Mouse (Mus musculus) adipocyte (in vitro differentiated cells): ENCODE data around the gene Pagr1b.
A peak's percentile ranks its signal among the peaks of the same experiment; 100 is the strongest.

Experiments
- DNase-seq: peaks from one replicate; pipeline ENCODE4 v3.0.0-alpha.2; 2016; ENCODE audit warnings: low spot score

The Pagr1b gene

DNA sequence TGATC, at the start of gene Pagr1b:
Gene Pagr1b, minus strand, starts transcription at position 4 of the 5 bp plus-strand sequence.
- no peak for DNase-seq

DNA sequence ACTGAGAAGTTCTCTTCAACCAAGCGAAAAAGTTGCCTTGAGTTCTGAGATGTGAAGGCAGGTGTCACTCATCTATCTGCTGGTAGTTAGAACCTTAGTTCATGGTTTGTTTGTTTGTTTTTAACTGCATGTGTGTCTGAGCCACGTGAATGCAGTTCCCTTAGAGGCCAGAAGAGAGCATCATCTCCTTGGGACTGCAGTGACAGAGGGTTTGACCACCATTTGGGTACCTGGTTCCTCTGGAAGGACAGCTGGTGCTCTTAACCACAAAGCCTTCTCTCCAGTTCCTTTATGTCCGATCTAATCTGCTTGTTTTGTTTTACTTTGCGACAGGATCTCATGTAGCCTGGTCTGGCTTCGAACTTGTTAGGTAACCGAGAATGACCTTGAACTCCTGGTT, 49.3 kb upstream of the Pagr1b start:
- no peak for DNase-seq

DNA sequence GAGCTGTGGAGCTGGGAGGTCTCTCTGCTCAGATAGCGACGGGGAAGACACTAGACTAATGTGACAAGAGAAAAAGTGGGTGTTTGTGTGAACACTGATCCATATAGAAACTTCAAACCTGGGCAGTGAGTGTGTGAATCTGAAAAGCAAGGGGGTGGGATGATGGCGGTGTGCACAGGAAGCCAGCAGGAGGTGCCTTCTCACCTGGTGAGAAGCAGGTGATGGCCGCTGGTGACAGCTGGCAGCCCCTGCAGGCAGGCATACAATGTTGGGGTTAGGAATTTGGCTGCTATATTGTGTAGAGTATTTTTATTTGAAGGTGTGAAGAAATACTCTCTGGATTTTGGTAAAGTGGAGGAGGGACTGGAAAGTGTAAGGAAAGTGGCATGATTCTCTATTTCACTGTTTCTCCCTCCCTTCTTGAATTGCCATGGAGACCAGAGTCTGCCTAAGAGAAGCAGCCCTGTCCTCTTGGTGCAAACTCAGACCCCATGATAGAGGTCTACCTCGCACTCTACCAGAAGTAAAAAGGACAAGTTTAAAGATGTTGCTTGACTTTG, 38.8 kb upstream of the Pagr1b start:
- DNase-seq, result no peak

DNA sequence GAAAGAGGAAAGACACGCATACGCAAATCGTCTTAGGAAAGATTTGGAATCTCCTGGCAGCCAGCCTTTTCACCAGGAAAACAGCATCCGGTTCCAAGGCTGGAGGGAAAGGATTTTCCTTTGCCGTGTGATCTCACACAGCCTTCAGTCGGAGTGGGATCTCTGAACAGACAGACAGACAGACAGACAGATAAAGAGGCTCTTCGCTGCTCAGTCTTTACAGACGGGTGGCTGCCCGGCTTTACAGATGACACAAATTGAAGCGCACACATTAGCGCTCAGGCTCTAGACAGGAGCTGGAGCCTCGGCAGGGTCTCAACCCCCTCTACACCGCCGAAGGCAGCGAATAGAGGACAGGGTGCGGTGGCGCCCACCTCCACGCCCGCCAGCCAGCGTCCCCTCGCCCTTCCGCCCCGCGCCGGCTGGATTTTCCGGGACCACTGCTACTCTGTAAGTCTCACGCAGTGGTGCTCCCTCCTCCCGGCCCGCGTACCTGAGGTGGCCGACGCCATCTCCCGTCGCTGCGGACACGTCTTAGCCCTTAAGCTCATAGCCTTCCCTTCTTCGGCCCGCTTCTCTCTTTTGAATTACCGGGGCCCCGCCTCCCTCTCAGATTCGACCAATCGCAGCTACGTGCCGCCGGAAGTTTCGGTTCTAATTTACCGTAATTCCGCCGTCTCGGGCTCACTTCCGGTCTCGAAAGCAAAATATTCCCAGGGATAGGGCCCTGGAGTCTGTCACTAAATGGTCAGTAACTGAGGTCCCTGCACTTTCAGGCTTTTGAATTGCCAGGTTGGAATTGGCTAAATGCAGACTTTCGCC, 25.8 kb upstream of the Pagr1b start, which contains the start of gene Kif22:
Gene Kif22, minus strand, starts transcription at position 621 of the 822 bp plus-strand sequence.
- DNase-seq, result peak; percentile 88

DNA sequence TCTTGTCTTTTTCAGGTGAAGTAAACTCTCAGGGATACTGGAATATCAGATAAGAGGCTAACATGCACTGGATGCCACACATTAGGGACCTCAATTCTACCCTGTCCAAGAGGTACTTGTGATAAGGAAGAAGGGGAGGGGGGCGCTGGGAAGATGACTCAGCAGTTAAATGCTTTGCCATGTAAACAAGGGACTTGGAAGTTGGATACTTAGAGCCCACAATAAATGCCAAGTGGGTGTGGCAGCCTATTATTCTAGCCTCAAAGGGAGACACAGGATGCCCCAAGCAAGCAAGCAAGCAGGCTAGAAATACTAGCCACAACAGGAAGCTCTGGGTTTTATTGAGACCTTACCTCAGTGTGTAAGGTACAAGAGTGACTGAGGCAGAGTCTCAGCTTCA, 15.0 kb upstream of the Pagr1b start:
- DNase-seq, result no peak

DNA sequence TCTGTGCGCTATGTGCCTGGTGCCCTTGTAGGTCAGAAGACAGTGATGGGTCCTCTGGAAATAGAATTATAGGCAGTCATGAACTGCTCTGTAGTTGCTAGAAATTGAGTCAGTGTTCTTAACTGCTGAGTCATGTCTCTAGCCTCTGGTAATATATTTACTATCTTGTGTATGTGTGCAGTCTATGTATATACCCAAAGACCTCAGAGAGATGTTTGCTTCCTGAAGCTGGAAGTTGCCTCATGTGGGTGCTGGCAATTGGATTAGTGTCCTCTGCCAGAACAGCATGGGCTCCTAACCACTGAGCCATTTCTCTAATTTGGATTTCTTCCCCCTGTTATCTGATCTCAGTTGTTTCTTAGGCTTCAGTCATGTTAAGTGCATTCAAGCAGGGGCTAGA, 13.9 kb upstream of the Pagr1b start:
- no peak for DNase-seq

DNA sequence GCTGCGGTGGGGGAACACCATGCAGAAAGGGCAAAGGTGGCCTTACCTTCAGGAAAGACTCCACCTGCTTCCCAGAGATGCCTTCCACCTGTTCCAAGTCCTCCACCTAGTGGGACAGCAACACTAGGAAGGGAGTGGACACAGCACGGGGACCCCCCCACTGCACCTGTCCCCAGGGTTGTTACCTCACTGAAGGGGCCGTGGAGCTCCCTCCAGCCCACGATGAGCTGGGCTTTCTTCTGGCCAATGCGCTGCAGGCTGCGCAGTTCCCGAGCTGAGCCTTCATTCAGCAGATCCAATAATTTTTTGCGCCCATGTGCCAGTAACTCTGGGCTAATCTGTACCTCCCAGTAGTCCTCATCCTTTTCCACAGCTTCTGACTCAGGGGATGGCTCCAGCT, 11.6 kb upstream of the Pagr1b start:
- no peak for DNase-seq

DNA sequence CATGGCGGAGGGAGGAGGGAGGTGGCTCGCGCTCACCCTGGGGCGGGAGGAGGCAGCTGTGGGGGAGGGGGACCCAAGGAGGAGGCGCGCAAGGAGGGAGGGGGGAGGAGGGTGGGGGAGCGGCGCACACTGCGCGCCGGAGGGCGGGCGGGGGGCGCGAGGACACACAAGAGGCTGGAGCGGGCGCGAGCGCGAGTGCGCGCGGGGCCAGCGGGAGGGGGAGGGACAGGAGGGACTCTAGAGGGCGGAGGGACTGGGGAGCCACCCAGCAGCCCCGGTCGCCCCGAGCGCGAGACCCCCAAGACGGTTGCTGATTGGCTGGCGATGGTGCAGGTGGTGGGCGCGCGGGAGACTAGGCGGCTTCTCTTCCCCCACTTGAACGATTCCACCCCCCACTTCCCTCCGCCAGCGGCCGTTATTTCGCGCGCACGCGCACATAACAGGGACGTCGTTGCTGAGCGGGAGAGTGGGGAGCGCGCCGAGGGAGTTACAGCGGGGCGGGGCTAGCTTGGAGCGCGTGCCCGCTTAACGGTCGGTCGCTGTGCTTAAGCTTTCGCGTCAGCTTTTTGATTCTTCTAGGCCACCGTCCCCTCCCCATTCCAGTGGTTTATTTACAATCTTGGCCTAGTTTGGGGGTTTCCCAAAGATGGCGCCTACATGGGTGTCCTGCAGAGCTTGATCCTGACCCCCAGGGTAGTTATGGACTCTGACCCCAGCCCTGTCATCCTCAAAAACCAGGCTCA, 10.9 kb upstream of the Pagr1b start, which contains the start of gene Maz:
Gene Maz, minus strand, starts transcription at position 54 of the 743 bp plus-strand sequence.
- peak; percentile 94 for DNase-seq

DNA sequence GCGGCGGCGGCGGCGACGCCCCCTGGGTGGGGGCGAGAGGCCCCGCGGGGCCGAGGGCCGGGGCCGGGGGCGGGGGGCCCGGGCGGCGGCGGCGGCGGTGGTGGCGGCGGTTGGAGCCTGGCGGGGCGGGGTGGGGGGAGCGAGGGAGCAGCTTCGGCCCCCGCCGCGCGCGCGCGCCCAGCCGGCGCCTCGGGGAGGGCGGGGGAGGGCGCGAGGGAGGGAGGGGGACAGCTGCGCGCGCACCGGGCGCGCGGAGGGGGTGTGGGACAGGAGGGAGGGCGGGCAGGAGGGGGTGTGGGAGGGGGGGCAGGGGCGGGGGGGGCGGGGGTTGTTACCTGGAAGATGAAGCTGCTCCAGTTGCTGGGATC, 10.3 kb upstream of the Pagr1b start:
- no peak for DNase-seq

DNA sequence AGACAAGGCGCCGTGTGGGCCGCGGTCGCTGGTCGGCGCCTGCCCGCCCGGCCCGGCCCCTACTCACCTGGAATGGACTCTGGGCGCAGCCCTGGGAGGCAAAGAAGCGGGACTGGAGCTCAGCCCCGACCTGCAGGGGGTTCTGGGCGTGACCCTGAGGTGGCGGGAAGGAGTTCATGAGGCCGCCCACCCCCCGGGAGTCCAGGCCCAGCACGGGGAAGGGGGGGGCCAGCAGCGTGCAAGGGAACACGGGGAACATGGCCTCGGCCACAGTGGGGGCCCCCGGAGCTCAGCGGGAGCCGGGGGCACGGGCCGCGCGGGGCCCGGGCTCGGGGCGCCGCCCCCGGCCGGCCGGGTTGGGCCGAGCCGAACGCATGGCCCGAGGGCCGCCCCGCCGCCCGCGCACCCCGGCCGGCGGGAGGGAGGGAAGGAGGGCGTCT, 9.9 kb upstream of the Pagr1b start:
- DNase-seq, result no peak

DNA sequence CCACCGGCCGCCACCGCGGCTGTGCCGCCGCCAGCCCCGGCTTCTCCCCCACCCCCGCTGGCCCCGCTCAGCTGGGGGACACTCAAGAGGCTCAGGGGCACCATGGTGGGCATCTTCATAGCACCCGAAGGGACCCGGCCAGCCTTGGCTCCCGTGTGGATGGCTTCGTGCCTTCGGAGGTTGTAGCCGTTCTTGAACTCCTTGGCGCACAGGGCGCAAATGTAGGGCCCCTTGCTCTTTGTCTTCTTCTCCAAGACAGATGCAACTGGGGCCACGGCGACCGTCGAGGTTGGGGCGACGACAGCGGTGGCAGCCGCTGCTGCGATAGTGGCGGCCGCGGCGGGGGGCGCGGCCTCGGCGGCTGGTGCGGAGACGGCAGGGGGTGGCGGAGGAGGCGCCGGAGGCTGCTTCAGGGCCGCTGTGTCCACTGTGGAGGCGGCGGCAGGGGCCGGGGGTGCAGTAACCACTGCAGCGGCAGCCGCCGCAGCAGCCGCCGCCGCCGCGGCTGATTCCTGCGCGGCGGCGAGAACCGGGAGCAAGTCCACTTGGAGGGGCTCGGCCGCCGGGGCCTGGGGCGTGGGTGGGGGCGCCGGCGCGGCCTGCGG, 9.4 kb upstream of the Pagr1b start:
- DNase-seq, result no peak

DNA sequence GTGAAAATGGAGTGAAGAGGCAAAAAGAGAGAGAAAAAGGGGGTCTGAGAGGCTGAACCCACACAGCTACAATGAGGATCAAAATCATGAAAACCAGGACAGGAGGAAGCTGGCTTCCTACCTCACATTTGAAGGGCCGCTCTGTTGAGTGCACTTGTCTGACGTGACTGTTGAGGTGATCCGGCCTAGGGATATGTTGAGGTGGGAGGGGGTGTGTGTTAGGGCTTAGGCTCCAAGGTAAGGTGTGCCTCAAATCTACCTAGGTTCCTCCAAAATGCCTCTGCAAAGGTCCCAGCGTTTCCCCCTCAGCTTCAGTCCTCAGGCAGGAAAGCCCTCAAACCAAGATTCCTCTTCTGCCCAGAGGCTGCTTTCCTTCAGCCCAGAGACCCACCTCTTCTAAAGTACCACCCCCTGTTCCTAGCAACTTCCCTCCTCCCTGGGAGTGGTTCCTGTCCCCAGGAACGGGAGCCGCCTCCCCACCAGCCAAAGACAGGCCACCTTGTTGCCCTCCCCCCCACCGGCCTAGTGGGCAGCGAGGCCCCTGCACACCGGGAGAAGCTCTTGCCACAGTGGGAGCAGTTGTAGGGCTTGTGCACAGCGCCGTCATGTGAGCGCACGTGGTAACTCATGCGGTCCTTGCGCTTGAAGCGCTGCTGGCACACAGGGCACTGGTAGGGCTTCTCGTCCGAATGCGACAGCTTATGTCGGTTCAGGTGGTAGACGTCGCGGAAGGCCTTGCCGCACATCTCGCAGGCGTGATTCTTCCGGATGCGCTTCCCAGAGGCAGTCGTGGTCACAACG, 8.7 kb upstream of the Pagr1b start:
- peak; percentile 75 for DNase-seq

DNA sequence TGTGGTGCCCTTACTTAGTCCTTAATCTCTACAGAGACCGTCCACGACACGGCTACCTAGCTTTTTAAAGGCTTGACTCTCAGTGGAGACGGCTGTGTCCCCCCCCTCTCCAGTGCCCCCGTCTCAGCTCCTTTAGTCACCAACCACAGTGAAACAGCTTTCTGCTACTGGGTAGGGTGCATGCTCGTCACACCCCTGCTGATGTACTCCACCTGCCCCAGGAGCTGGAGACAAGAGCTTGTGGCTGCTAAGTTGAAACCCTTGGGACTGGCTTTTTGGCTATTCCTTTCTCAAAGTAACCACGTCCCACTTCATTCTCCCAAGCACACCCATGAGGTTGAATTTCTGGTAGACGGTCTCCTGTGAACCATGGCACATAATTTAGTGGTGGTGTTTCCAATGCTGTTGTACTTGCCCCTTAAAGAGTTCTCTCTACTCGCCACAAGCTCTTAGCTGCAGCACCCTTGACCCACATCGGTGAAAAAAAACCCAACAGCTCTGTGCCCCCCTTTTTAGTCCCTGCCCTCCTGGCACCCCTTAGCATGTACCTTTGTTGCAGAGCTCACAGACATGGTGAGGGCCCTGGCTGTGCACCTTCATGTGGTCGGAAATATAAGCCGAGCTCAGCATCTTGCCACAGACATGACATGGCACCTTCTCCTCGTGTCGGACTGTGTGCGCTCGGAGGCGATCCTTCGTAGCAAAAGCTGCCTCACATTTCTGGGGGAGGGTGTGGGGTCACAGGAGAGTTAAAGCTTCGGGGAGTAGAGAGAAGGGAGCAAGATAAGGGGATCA, 7.8 kb upstream of the Pagr1b start:
- no peak for DNase-seq

DNA sequence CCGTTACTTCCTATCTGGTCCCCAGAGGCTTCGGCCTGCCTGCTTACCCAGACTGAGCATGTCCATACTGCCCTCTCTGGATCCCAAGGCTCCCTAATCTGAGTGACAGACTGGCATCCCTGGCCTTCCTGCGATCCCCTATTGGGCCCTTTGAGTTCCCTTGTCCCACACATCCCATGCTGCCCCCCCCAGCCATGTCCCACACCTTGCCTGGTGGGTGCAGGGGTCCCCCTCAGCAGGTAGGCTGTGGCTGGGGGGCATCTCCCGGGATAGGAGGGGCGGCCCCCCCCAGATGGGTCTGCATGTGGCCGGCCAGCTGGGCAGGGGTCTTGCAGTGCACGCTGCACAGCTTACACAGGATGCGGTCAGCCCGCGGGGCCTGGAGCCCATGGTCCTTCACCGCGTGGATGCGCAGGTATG, 7.0 kb upstream of the Pagr1b start:
- DNase-seq, result no peak

DNA sequence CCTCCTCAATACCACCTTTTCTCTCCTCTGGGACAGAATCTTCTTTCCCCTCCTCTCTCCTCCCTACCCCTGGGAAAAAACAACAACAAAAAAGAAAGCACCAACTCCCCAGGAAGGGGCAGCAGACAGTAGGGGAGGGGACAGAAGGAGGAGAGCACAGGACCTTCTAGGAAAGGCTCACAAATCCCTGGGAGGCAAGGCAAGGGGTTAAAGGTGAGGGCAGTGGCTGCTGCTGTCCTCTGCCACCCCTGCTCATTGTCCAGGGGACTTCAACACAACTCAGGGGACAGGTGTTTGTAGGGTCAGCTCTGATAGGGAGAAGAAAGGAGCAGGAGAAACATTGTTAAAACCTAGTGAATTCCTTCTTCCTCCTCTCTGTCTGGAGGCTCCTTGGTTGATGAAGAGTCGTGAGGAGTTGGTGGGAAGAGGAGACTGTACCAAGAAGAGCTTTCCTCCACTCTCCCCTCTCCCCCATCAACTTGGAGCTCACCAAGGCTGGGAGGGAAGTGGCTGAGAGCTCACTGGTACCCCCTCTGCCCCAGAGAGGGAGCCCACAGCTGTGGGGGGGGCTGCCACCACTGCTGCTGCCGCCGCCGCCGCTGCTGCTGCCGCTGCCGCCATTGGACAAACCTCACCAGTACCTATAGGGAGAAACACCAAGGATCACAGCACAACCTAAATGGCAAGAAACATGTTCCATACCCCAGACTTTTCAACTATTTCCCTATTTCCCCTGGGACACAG, 6.4 kb upstream of the Pagr1b start:
- DNase-seq, result no peak

DNA sequence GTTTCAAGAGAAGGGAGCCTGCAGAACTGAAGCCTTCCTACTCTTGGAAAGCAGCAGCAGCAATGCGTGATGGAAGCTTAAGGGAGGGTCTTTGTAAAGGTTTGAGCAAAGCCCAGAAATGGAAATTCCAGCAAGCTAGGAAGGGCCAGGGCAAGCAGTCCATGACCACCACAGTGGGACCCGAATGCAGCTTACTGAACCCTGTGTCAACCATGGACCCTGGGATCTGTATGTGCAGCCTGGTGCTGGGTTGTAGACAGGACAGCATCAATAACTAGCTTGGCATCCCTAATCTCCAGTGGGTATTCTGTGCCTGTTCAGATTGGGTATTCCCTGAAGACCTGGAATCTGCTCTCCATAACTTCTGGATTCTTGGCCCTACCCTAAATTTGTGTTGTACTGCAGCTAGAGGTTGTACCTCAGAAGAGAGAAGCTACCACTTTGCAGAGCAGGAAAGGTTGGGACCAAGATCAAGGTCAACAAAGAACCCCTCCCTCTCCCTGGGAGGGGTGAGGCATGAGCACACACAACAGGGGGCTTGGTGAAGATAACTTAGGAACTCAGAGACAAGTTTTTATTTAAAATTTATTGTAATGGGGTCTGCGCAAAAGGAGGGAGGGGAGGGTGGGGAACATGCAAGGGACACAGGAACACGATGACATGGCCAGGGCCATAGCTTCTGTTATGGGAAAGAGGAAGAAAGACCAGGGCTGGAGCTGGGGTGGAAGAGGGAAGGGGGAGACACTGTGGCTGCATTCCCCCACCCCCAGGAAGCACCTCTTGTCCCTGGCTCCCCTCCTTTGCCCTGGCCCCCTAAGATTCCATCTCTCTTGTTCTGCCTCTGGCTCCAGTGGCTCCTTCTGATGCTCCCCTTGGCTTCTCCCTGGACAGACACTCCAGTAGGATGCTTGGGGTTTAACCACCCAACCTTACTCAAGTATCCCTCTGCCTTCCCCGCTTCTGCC, 5.6 kb upstream of the Pagr1b start:
- no peak for DNase-seq

DNA sequence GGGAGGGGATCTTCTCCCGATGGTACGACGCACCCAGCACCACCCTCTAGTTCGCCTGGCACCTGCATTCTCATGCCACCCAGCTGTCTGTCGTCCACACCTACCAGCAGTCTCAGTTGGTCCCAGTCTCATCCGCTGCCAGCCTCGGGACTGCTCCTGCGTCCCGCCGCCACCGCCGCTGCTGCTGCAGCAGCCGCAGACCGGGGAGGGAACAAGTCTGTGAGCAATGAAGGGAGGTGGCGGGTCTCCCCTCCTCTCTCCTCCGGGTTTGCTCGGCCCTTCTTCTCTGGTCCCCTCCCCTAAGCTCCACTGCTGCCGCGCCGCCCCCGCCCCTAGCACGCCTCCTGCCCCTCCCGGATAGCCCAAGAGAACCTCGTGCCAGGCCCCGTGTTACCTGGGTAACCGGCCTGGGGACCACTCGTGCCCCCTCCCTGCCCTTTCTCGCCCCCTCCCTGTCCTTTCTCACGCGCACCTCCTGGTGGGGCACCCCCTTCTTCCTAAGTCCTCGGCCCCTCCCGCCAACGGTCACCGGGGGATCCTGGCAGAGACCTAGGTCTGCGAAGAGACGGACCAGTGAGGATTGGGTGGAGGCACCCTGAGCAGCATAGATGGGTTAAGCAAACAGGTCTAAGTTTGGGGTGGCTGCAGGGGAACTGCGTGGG, 4.7 kb upstream of the Pagr1b start, which contains the start of the genes Gm42742 and Prrt2:
Gene Gm42742, minus strand, starts transcription at position 197 of the 662 bp plus-strand sequence.
Gene Prrt2, minus strand, starts transcription at position 311 of the 662 bp plus-strand sequence.
- no peak for DNase-seq

DNA sequence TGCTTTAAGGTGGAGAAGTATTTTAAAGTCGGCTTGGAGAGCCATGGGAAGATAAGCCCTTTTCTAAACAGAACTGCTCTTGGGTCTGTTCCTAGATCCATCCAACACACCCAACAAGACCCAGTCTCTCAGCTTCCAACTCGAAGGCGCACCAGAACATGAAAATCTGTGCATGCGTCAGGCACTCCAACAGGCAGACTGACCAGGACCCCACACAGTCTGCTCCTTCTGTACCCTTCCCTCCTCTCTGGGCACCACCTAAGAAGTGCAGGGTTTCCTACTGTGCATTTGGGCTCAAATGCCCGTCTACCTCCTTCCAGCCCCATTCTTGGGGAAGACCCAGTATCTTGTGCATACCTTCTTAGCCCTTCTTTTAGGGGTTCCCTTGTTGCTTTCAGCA, 4.2 kb upstream of the Pagr1b start:
- no peak for DNase-seq

DNA sequence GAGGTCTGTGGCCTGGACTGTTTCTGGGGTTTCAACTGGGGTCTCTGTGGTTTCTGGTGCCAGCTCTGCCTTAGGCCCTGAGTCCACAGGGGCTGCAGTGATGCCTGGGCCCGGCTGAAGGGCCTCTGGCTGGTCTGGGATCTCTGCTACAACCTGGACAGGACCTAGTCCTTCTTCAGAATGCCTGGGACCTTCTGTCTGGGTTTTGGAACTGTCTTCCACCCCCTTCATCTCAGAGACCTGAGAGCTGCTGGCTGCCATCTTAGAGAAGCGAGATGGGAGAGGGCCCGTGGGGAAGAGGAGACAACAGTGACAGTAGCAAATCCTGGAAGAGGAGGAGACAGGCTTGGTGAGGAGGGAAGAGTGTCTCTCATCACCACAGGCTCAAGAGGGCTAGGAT, 3.7 kb upstream of the Pagr1b start:
- no peak for DNase-seq
